In genomic region chr7:64045292-64045691, GRCm38 (mm10) we compare ENCODE assay signal across 17 mouse cellular contexts.
"Had no signal": no experiment of that assay in that cellular context is flagged by ENCODE, and none has a peak within 500 bp of the region (broad histone marks: within the 10 kb centered on the region; RNA-seq: fewer than 3 reads in every experiment).

No protein-coding gene starts in this region.

- H3K27me3 ChIP-seq: lung, embryonic 15.5 days; megakaryocyte, embryonic 14.5 days; midbrain, embryonic 13.5 days; midbrain, embryonic 15.5 days; neural tube, embryonic 12.5 days; stomach, embryonic 15.5 days had no signal

- H3K9me3 ChIP-seq: lung, embryonic 15.5 days; midbrain, embryonic 13.5 days; midbrain, embryonic 15.5 days; stomach, embryonic 15.5 days had no signal

- H3K4me2 ChIP-seq: lung, embryonic 15.5 days; midbrain, embryonic 11.5 days; midbrain, embryonic 13.5 days; midbrain, embryonic 15.5 days; neural tube, embryonic 12.5 days; stomach, embryonic 15.5 days had no signal

- ATAC-seq: lung, postnatal 0 days; midbrain, embryonic 13.5 days; midbrain, embryonic 15.5 days had no signal

- H3K36me3 ChIP-seq: lung, embryonic 15.5 days; midbrain, embryonic 13.5 days; midbrain, embryonic 15.5 days; neural tube, embryonic 12.5 days; stomach, embryonic 15.5 days had no signal

- H3K4me3 ChIP-seq: lung, embryonic 15.5 days; megakaryocyte, embryonic 14.5 days; midbrain, embryonic 13.5 days; midbrain, embryonic 15.5 days; neural tube, embryonic 12.5 days; stomach, embryonic 15.5 days had no signal

- DNase-seq: lung, adult 2 months; lung, postnatal 14 days; lung, postnatal 36 days; right cerebral cortex, postnatal 14 days; thymus, adult 2 months; thymus, postnatal 25 days; thymus, postnatal 4 days had no signal

- H3K27ac ChIP-seq: lung, embryonic 15.5 days; macrophage; midbrain, embryonic 13.5 days; midbrain, embryonic 15.5 days; neural tube, embryonic 12.5 days; stomach, embryonic 15.5 days; stomach, postnatal 0 days had no signal

- H3K9ac ChIP-seq: lung, embryonic 15.5 days; midbrain, embryonic 13.5 days; midbrain, embryonic 15.5 days; neural tube, embryonic 12.5 days; stomach, embryonic 15.5 days had no signal
